Mouse (Mus musculus) midbrain, postnatal 0 days (tissue): ENCODE measurements at regions not wholly inside any gene's neighbourhood (a gene's known extent, or its start where the extent isn't known, plus 50 kb on each side); places are given as distances from the start of the nearest gene placed in this dataset.

Experiments used
- ATAC-seq: fragments of 200-750 bp; cut with Nextera tagmentation; 2 replicates; pipeline ENCODE4 v1.8.0; 2017; ENCODE audit warnings: moderate number of reproducible peaks, mild to moderate bottlenecking, moderate TSS enrichment, moderate library complexity; ENCODE audit not compliant: low FRiP score
- DNase-seq: peaks from one replicate; pipeline ENCODE4 v3.0.0-alpha.2; 2015; ENCODE audit warnings: low spot score
- H3K27ac ChIP-seq: fragments of 300-500 bp; sonication (generic); 2 replicates; pipeline ENCODE4 v1.5.1; 2014; ENCODE audit warnings: low read depth, mild to moderate bottlenecking, low read length, mixed read lengths
- H3K27me3 ChIP-seq: fragments of 300-500 bp; sonication (generic); 2 replicates; pipeline ENCODE4 v1.6.1; 2014; ENCODE audit warnings: low read length, control low read depth, mixed read lengths; ENCODE audit not compliant: insufficient read depth
- H3K36me3 ChIP-seq: fragments of 300-500 bp; sonication (generic); 2 replicates; pipeline ENCODE4 v1.6.1; 2014; ENCODE audit warnings: low read length, control low read depth, mixed read lengths; ENCODE audit not compliant: insufficient read depth
- H3K4me1 ChIP-seq: fragments of 300-500 bp; sonication (generic); 2 replicates; pipeline ENCODE4 v1.6.1; 2014; ENCODE audit warnings: mild to moderate bottlenecking, control low read depth, antibody characterized with exemption, low read length, mixed read lengths; ENCODE audit not compliant: insufficient read depth
- H3K4me2 ChIP-seq: fragments of 300-500 bp; sonication (generic); 2 replicates; pipeline ENCODE4 v1.6.1; 2014; ENCODE audit warnings: low read depth, mild to moderate bottlenecking, low read length, mixed read lengths; ENCODE audit not compliant: poor library complexity, severe bottlenecking
- H3K4me3 ChIP-seq: fragments of 300-500 bp; sonication (generic); 2 replicates; pipeline ENCODE4 v1.5.1; 2014; ENCODE audit warnings: low read depth, mild to moderate bottlenecking, low read length, moderate library complexity
- H3K9ac ChIP-seq: fragments of 300-500 bp; sonication (generic); replicated peaks from 2 replicates; pipeline ENCODE4 v1.6.1; 2014; ENCODE audit warnings: mild to moderate bottlenecking, low read length, moderate library complexity, mixed read lengths; ENCODE audit not compliant: poor library complexity, severe bottlenecking
- H3K9me3 ChIP-seq: fragments of 300-500 bp; sonication (generic); 2 replicates; pipeline ENCODE4 v1.6.1; 2016; ENCODE audit warnings: low read length, control low read depth
- CTCF ChIP-seq: IDR thresholded peaks from 2 replicates; pipeline ENCODE4 v1.5.1; 2016; ENCODE audit warnings: antibody characterized with exemption, mild to moderate bottlenecking
- WGBS: fragments of 180-500 bp; shearing (Covaris S2); extraction: QIAGEN DNeasy Blood & Tissue Kit; methylation state at CpG from one replicate; pipeline ENCODE4 v1.1.7; 2014; 5-methylcytosine and 5-hydroxymethylcytosine counted together

GRCm38 (mm10) chr2:15148381-15148780, 93.5 kb upstream of the Nsun6 start:
- no peak overlapping the region for H3K27ac ChIP-seq
- no peaks in the 10 kb centered on the region for H3K36me3 ChIP-seq
- ATAC-seq = no peak
- no peak overlapping the region for H3K4me2 ChIP-seq
- WGBS = 94% methylated on average over 1 of the region's 1 CpGs
- no peaks in the 10 kb centered on the region for H3K27me3 ChIP-seq
- H3K4me1 ChIP-seq = no peaks in the 10 kb centered on the region
- H3K9me3 ChIP-seq = no peaks in the 10 kb centered on the region
- no peak overlapping the region for H3K9ac ChIP-seq
- H3K4me3 ChIP-seq = no peak overlapping the region
- no peak for TF ChIP-seq CTCF
- DNase-seq = no peak

- TF ChIP-seq CTCF = no peak
- H3K4me1 ChIP-seq = no peaks in the 10 kb centered on the region
- no peaks in the 10 kb centered on the region for H3K9me3 ChIP-seq
- no peak for DNase-seq
- no peak overlapping the region for H3K4me2 ChIP-seq
- no peak for ATAC-seq
- H3K4me3 ChIP-seq = no peak overlapping the region
- H3K27me3 ChIP-seq = no peaks in the 10 kb centered on the region
- no peak overlapping the region for H3K9ac ChIP-seq
- H3K36me3 ChIP-seq = no peaks in the 10 kb centered on the region
- H3K27ac ChIP-seq = no peak overlapping the region
Measured at GRCm38 (mm10) chr2:15146986-15147385, 92.1 kb upstream of the Nsun6 start.

GRCm38 (mm10) chr2:15146414-15146813, 91.5 kb upstream of the Nsun6 start:
- no peak for TF ChIP-seq CTCF
- DNase-seq (no peak), ATAC-seq (no peak)

GRCm38 (mm10) chr2:15144781-15145180, 89.9 kb upstream of the Nsun6 start:
- no peak overlapping the region for H3K9ac ChIP-seq
- no peaks in the 10 kb centered on the region for H3K27me3 ChIP-seq
- DNase-seq (no peak), ATAC-seq (no peak)
- H3K4me2 ChIP-seq = no peak overlapping the region
- H3K27ac ChIP-seq = no peak overlapping the region
- WGBS = 98% methylated on average over 2 of the region's 2 CpGs
- no peaks in the 10 kb centered on the region for H3K36me3 ChIP-seq
- H3K4me1 ChIP-seq = no peaks in the 10 kb centered on the region
- H3K9me3 ChIP-seq = no peaks in the 10 kb centered on the region
- H3K4me3 ChIP-seq = no peak overlapping the region
- TF ChIP-seq CTCF = no peak

More at GRCm38 (mm10) chr2:15146414-15146813, 91.5 kb upstream of the Nsun6 start:
- Histone ChIP-seq H3K4me1 (no peaks in the 10 kb centered on the region), H3K27me3 (no peaks in the 10 kb centered on the region), H3K36me3 (no peaks in the 10 kb centered on the region), H3K27ac (no peak overlapping the region), H3K9me3 (no peaks in the 10 kb centered on the region), H3K4me2 (no peak overlapping the region), H3K9ac (no peak overlapping the region), H3K4me3 (no peak overlapping the region)
- 90% methylated on average over 1 of the region's 1 CpGs for WGBS

GRCm38 (mm10) chr2:15139877-15140276, 85.0 kb upstream of the Nsun6 start:
- WGBS = 92% methylated on average over 2 of the region's 2 CpGs
- no peaks in the 10 kb centered on the region for H3K9me3 ChIP-seq
- H3K36me3 ChIP-seq = no peaks in the 10 kb centered on the region
- DNase-seq (no peak), ATAC-seq (no peak)
- no peak for TF ChIP-seq CTCF
- H3K9ac ChIP-seq = no peak overlapping the region
- no peak overlapping the region for H3K27ac ChIP-seq
- H3K4me1 ChIP-seq = no peaks in the 10 kb centered on the region
- no peak overlapping the region for H3K4me3 ChIP-seq
- H3K27me3 ChIP-seq = no peaks in the 10 kb centered on the region
- H3K4me2 ChIP-seq = no peak overlapping the region
